Mouse (Mus musculus): ENCODE measurements around the gene Fam25c. TPM values are rescaled to one million over a fixed set of nuclear protein-coding genes. Genes with fewer than 3 reads are reported as not detected.

Gene Fam25c
- polyA plus RNA-seq, 1 experiment from 2014 or later, result not detected

DNA sequence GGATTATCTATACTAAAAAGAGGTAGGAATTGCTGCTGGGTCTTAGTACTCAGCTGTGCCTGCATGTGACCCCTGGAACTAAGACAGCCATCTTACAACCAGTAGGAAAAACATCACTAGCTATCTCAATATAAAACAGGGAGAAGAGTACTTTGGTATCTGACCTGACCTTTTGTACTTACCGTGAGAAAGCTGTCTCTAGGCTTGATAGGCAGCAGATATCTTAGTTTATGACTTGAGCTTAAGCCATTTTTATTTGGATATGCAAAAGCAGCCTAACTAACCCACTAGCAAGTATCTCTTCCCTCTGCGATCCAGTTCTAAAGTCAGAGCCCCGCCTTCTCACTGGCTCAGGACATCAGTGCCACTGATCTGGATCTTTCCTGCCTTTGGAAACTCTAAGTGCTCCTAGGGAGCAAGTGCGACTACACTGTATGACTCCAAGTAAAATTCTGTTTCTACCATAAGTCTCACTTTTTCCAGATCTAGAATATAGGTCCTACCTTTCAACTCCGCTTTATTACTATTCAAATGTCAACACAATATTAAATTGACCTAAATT, 52.5 kb downstream of the Fam25c start:
- no peaks in the 10 kb centered on the region for H3K36me3 ChIP-seq (ENCODE audit: inconsistent target)
- no peak overlapping the region for H3K4me3 ChIP-seq (ENCODE audit: inconsistent target)
- 96% methylated on average over 5 of the region's 5 CpGs for WGBS (ENCODE audit: missing documents)
- no peak overlapping the region for H3K27ac ChIP-seq
- H3K79me2 ChIP-seq (ENCODE audit: inconsistent target), result no peaks in the 10 kb centered on the region

Other genes with a start within 250 kb of the Fam25c start
- gene Npy4r, start 202.9 kb downstream of the Fam25c start, polyA plus RNA-seq (2018), result not detected in 3 replicates
- not detected in 3 replicates for gene Gprin2, start 153.8 kb downstream of the Fam25c start, polyA plus RNA-seq (2018)
- gene Syt15, start 135.8 kb downstream of the Fam25c start, polyA plus RNA-seq (2018), result not detected in 3 replicates
- gene Shld2, start 44.9 kb downstream of the Fam25c start, polyA plus RNA-seq (2018), result 5.9 to 7.5 TPM (median 7.1 TPM) in 3 replicates
- gene Glud1, start 44.7 kb downstream of the Fam25c start, polyA plus RNA-seq (2018), result 110 to 176 TPM (median 161 TPM) in 3 replicates
- gene Sncg, start 19.4 kb upstream of the Fam25c start, polyA plus RNA-seq (2018), result not detected in 3 replicates
- gene Mmrn2, start 20.0 kb upstream of the Fam25c start, polyA plus RNA-seq (2018), result 0.07 to 0.11 TPM in 2 of 3 replicates, not detected in the other
- gene Bmpr1a, start 147.9 kb upstream of the Fam25c start, polyA plus RNA-seq (2018), result 0.39 to 0.73 TPM (median 0.58 TPM) in 3 replicates
- not detected in 3 replicates for gene 9230112D13Rik, start 167.4 kb upstream of the Fam25c start, polyA plus RNA-seq (2018)
- gene Ldb3, start 233.2 kb upstream of the Fam25c start, polyA plus RNA-seq (2018), result not detected in 3 replicates
- gene Opn4, start 244.7 kb upstream of the Fam25c start, polyA plus RNA-seq (2018), result not detected in 3 replicates

Measured in macrophage (primary cell).